Mouse (Mus musculus): ENCODE data around the gene Slc25a28. TPM values are rescaled to one million over a fixed set of nuclear protein-coding genes. Genes with fewer than 3 reads are reported as not detected.
A peak's percentile ranks its signal among the peaks of the same experiment; 100 is the strongest.

Slc25a28 gene
- 13.5 and 17.1 TPM in 2 replicates for polyA plus RNA-seq (2015; fragmentation: Nextera tagmentation; extraction: Ambion mirVana)

DNA sequence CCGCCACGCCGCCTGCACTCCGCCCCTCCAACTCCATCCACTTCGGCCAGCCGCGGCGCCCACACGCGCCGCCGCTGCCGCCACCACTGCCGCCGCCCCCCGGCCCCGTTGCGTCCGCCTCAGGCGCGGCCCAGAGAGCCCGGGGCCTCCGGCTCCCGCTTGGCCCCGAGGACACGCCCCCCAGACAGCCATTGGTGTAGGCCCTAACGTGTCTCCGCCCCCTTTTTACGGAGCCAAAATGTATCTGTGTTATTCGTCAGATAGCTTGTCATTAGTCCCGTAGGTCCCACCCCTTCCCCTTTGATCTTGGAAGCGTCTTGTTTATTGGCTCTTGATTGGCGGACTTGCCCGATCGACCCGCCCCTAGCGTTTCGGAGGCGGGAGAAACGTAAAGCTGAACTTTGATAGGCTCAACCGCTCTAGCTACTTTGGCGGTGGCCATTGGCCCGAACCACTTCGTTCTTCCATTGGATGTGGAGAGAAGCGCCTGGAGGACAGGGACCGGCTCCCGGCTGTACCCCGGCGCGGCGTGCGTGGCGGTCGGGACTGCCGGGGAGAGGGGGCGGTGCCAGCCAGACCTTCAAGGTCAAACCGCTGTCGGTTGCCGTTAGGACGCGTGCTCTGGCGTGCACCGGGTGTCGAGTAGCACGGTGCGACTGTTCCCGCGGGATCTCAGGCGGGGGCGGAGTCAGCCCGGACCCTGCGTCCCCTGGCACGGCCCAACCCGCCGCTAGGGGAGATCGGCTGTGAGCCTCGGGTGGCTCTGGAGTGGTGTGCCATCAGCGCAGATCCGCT is at the start of gene Slc25a28:
TSS of gene Slc25a28 (minus strand) at position 152 of the 795 bp plus-strand sequence.
- H3K4me1 ChIP-seq (replicated peaks; ENCODE audit: insufficient read depth, low read length): 0 out of 2 replicates have a peak, but pooled peaks cover 12% of the 10 kb centered on the region
- peak within 1 kb of the TSS; percentile 93 for H3K9ac ChIP-seq (ENCODE audit: low read depth, low read length)
- peak within 1 kb of the TSS; percentile 92 for H3K4me2 ChIP-seq (ENCODE audit: low read length)
- peak within 1 kb of the TSS; percentile 87 for H3K4me3 ChIP-seq (replicated peaks; ENCODE audit: low read depth, low read length)
- H3K27me3 ChIP-seq (ENCODE audit: insufficient read depth, low read length): no peaks in the 10 kb centered on the region
- under 1% methylated on average over 78 of the region's 79 CpGs for WGBS
- H3K27ac ChIP-seq: peak within 1 kb of the TSS; percentile 97
- ATAC-seq (replicated peaks; ENCODE audit: low FRiP score, low read depth): peak; percentile 97
- H3K9me3 ChIP-seq (replicated peaks; ENCODE audit: low read length): no peaks in the 10 kb centered on the region
- peak; percentile 77 for TF ChIP-seq CTCF (IDR thresholded peaks at IDR 0.05; ENCODE audit: low read depth)
- H3K36me3 ChIP-seq (ENCODE audit: insufficient read depth, low read length): no peaks in the 10 kb centered on the region
- DNase-seq (ENCODE audit: low spot score): peak; percentile 100

DNA sequence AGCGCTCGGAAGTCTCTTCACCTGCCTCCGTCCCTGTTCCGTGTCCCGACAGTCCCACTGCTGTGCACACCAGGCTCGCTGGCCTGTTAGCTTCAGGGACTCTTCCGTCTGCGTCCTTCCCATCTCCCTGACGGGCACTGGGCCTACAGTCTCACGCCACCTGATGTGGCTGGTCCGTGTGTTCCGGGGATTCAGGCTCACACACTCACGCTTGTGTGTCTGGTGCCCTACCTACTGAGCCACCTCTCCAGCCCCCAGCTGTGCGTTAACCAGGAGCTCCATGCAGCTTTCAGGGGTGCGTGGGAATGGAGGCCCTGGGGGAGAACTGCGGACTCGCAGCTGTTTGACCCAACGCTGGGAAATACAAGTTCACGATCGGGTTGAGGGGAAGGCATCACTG is 49.5 kb upstream of the Slc25a28 start:
- DNase-seq (ENCODE audit: low spot score): no peak
- no peaks in the 10 kb centered on the region for H3K4me1 ChIP-seq (replicated peaks; ENCODE audit: insufficient read depth, low read length)
- no peak overlapping the region for H3K9ac ChIP-seq (ENCODE audit: low read depth, low read length)
- no peaks in the 10 kb centered on the region for H3K27me3 ChIP-seq (ENCODE audit: insufficient read depth, low read length)
- no peaks in the 10 kb centered on the region for H3K9me3 ChIP-seq (replicated peaks; ENCODE audit: low read length)
- TF ChIP-seq CTCF (IDR thresholded peaks at IDR 0.05; ENCODE audit: low read depth): no peak
- no peak overlapping the region for H3K4me3 ChIP-seq (replicated peaks; ENCODE audit: low read depth, low read length)
- ATAC-seq (replicated peaks; ENCODE audit: low FRiP score, low read depth): no peak
- H3K27ac ChIP-seq: no peak overlapping the region
- H3K4me2 ChIP-seq (ENCODE audit: low read length): no peak overlapping the region
- peaks cover 43% of the 10 kb centered on the region for H3K36me3 ChIP-seq (ENCODE audit: insufficient read depth, low read length)
- 95% methylated on average over 20 of the region's 20 CpGs for WGBS

DNA sequence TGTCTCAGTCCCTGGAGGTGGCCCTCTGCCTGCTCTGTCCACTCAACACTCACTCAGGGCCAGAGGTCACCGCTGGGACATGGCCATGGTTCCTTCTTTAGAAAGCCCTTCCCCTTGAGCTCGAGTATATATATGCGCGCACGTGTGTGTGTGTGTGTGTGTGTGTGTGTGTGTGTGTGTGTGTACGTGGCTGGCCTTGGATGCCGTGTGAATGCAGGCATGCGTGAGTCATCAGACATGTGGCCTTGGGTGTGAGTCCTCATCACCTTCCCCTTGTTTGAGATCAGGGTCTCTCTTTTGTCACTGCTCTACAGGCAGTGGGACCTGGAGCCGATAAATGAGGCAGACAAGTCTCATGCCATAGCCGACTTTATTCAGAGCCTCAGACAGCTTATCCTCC is 48.8 kb upstream of the Slc25a28 start:
- no peaks in the 10 kb centered on the region for H3K9me3 ChIP-seq (replicated peaks; ENCODE audit: low read length)
- no peak overlapping the region for H3K4me2 ChIP-seq (ENCODE audit: low read length)
- 78% methylated on average over 10 of the region's 10 CpGs for WGBS
- no peak overlapping the region for H3K27ac ChIP-seq
- H3K27me3 ChIP-seq (ENCODE audit: insufficient read depth, low read length): no peaks in the 10 kb centered on the region
- no peak for DNase-seq (ENCODE audit: low spot score)
- no peak overlapping the region for H3K9ac ChIP-seq (ENCODE audit: low read depth, low read length)
- no peak for TF ChIP-seq CTCF (IDR thresholded peaks at IDR 0.05; ENCODE audit: low read depth)
- H3K4me1 ChIP-seq (replicated peaks; ENCODE audit: insufficient read depth, low read length): no peaks in the 10 kb centered on the region
- no peak for ATAC-seq (replicated peaks; ENCODE audit: low FRiP score, low read depth)
- H3K4me3 ChIP-seq (replicated peaks; ENCODE audit: low read depth, low read length): no peak overlapping the region
- H3K36me3 ChIP-seq (ENCODE audit: insufficient read depth, low read length): peaks cover 47% of the 10 kb centered on the region

DNA sequence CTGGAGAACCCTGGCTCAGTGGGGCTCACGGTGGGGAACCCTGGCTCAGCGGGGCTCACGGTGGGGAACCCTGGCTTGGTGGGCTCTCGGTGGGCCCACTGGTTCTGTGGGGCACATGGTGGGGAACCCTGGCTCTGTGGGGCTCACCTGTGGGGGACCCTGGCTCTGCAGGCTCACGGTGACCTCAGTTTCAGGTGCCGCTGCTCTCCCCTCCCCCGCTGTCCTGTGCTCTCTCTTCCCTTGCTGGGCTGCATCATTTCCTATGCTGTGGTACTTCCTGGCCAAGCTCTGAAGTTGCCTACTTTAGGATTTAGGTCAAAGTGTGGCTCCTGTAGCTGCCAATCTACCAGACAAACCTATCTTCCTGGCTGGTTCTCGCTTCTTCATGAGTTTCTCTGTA is 48.2 kb upstream of the Slc25a28 start:
- TF ChIP-seq CTCF (IDR thresholded peaks at IDR 0.05; ENCODE audit: low read depth): no peak
- DNase-seq (ENCODE audit: low spot score) (no peak), ATAC-seq (replicated peaks; ENCODE audit: low FRiP score, low read depth) (no peak)
- peaks cover 45% of the 10 kb centered on the region for H3K36me3 ChIP-seq (ENCODE audit: insufficient read depth, low read length)
- no peak overlapping the region for H3K9ac ChIP-seq (ENCODE audit: low read depth, low read length)
- no peak overlapping the region for H3K4me3 ChIP-seq (replicated peaks; ENCODE audit: low read depth, low read length)
- WGBS: 84% methylated on average over 8 of the region's 8 CpGs
- no peak overlapping the region for H3K4me2 ChIP-seq (ENCODE audit: low read length)
- H3K9me3 ChIP-seq (replicated peaks; ENCODE audit: low read length): no peaks in the 10 kb centered on the region
- H3K27ac ChIP-seq: no peak overlapping the region
- no peaks in the 10 kb centered on the region for H3K27me3 ChIP-seq (ENCODE audit: insufficient read depth, low read length)
- H3K4me1 ChIP-seq (replicated peaks; ENCODE audit: insufficient read depth, low read length): no peaks in the 10 kb centered on the region

DNA sequence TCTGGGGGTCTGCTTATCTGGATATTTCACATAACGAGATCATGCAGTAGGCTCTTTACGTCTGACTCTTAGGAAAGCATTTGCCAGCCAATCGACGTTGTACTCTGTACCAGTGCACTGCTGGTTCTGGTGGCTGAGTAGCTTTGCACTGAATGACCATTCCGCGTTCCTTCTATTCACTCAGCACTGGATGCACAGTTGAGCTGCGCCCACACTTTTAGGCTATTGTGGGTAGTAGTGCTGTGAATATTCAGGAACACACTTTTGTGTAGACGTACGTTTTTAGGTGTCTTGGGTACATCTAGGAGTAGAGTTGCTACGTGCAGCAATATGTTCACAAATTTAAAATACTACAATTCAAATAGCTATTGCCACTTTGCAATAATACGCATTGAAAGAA is 45.4 kb upstream of the Slc25a28 start:
- no peak overlapping the region for H3K9ac ChIP-seq (ENCODE audit: low read depth, low read length)
- no peaks in the 10 kb centered on the region for H3K4me1 ChIP-seq (replicated peaks; ENCODE audit: insufficient read depth, low read length)
- peaks cover 27% of the 10 kb centered on the region for H3K36me3 ChIP-seq (ENCODE audit: insufficient read depth, low read length)
- H3K27ac ChIP-seq: no peak overlapping the region
- TF ChIP-seq CTCF (IDR thresholded peaks at IDR 0.05; ENCODE audit: low read depth): no peak
- H3K27me3 ChIP-seq (ENCODE audit: insufficient read depth, low read length): no peaks in the 10 kb centered on the region
- H3K4me2 ChIP-seq (ENCODE audit: low read length): no peak overlapping the region
- no peak for DNase-seq (ENCODE audit: low spot score)
- ATAC-seq (replicated peaks; ENCODE audit: low FRiP score, low read depth): no peak
- H3K9me3 ChIP-seq (replicated peaks; ENCODE audit: low read length): no peaks in the 10 kb centered on the region
- WGBS: 96% methylated on average over 11 of the region's 11 CpGs
- H3K4me3 ChIP-seq (replicated peaks; ENCODE audit: low read depth, low read length): no peak overlapping the region

DNA sequence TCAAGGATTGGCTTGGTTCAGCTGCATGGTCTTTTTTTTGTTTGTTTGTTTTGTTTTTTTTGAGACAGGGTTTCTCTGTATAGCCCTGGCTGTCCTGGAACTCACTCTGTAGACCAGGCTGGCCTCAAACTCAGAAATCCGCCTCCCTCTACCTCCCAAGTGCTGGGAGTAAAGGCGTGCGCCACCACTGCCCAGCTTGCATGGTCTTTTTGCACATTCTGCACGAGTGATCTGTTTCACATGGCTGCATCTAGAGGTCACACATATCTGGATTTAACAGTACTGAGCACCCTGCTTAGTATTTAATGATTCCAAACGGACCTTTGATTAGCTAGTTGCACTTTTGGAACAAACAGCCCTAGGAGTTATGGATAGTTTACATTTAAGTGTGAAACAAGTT is 37.3 kb upstream of the Slc25a28 start:
- DNase-seq (ENCODE audit: low spot score) (no peak), ATAC-seq (replicated peaks; ENCODE audit: low FRiP score, low read depth) (no peak; the same call in 1 of the 2 replicates)
- H3K4me1 ChIP-seq (replicated peaks; ENCODE audit: insufficient read depth, low read length): 0 out of 2 replicates have a peak, but pooled peaks cover 4% of the 10 kb centered on the region
- no peak for TF ChIP-seq CTCF (IDR thresholded peaks at IDR 0.05; ENCODE audit: low read depth)
- no peak overlapping the region for H3K4me2 ChIP-seq (ENCODE audit: low read length)
- peaks cover 12% of the 10 kb centered on the region; the same call in 1 of the 2 replicates for H3K36me3 ChIP-seq (ENCODE audit: insufficient read depth, low read length)
- no peaks in the 10 kb centered on the region for H3K9me3 ChIP-seq (replicated peaks; ENCODE audit: low read length)
- H3K27me3 ChIP-seq (ENCODE audit: insufficient read depth, low read length): no peaks in the 10 kb centered on the region
- no peak overlapping the region for H3K27ac ChIP-seq
- H3K4me3 ChIP-seq (replicated peaks; ENCODE audit: low read depth, low read length): no peak overlapping the region
- no peak overlapping the region for H3K9ac ChIP-seq (ENCODE audit: low read depth, low read length)
- WGBS: 41% methylated on average over 5 of the region's 5 CpGs
